ENCODE assay signal across 43 mouse cellular contexts in the genomic region with DNA sequence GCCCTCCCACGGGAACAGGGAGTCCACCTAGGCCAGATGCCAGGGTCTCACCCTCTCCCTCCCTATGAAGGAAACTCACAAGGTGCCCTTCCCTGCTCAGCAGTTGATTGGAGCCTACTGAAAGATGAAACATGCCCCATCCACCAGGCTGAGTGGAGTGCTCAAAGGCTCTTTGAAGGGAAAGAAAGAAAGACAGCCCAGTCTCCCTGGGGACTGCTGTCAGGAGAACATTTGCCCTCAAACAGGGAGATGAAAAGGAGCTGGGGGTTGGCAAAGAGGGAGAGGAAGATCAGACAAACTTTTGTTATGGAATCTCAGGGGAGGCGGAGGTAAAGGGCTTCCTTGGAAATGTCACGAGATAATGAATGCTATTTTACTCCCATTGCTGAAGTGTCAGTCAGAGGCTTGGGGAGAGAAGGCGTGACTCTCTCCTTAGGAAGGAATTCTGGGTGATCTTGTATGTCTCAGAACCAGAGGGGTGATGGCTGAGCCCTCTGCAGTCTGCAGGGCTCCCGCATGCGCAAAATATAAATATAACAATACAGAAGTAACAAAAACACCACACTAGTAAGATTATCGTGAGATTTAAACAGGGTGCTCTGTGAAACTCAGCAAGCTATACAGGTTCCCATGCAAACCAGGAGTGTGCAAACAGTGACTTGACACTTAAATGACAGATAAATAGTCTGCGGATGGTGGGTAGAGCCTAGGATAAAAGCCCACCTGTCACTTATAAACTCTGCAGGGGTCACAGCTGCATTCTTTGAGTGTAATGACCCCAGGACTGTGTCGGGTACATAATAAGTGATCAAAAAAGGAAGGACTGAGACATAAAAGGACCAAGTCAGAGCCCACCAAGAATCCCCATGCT. TPM values are rescaled to one million over a fixed set of nuclear protein-coding genes. Genes with fewer than 3 reads are reported as not detected.
DNase-seq lines count a peak whose midpoint lies in the region; ATAC-seq and TF ChIP-seq lines count a peak whose summit lies in the region.
"Had no signal": no experiment of that assay in that cellular context is flagged by ENCODE, and none has a peak within 500 bp of the region (broad histone marks: within the 10 kb centered on the region; RNA-seq: fewer than 3 reads in every experiment).

No protein-coding gene starts in this region.

- TF ChIP-seq CTCF in stomach, postnatal 0 days (IDR thresholded peaks at IDR 0.05; ENCODE audit: low read depth): no peak
- TF ChIP-seq CTCF in midbrain, postnatal 0 days (IDR thresholded peaks at IDR 0.05): no peak

- H3K4me2 ChIP-seq in stomach, embryonic 16.5 days (ENCODE audit: low read depth, low read length): no peak overlapping the region
- no peak overlapping the region for H3K4me2 ChIP-seq in stomach, postnatal 0 days (replicated peaks; ENCODE audit: low read depth)
- no peak overlapping the region for H3K4me2 ChIP-seq in forebrain, embryonic 15.5 days (replicated peaks)
- H3K4me2 ChIP-seq in midbrain, embryonic 12.5 days (replicated peaks): no peak overlapping the region
- no peak overlapping the region for H3K4me2 ChIP-seq in midbrain, postnatal 0 days (ENCODE audit: low read depth, low read length, poor library complexity, severe bottlenecking)
- H3K4me2 ChIP-seq: embryonic facial prominence, embryonic 13.5 days; heart, embryonic 12.5 days; hindbrain, embryonic 14.5 days; liver, embryonic 12.5 days had no signal

- H3K4me3 ChIP-seq in stomach, embryonic 16.5 days (replicated peaks; ENCODE audit: low read length): no peak overlapping the region
- no peak overlapping the region for H3K4me3 ChIP-seq in stomach, postnatal 0 days (ENCODE audit: low read depth, low read length)
- no peak overlapping the region for H3K4me3 ChIP-seq in forebrain, embryonic 15.5 days
- H3K4me3 ChIP-seq in midbrain, embryonic 12.5 days: no peak overlapping the region
- H3K4me3 ChIP-seq in midbrain, postnatal 0 days (ENCODE audit: low read depth, low read length): no peak overlapping the region
- H3K4me3 ChIP-seq: embryonic facial prominence, embryonic 13.5 days; heart, adult 2 months; heart, embryonic 12.5 days; liver, embryonic 12.5 days; megakaryocyte, embryonic 14.5 days had no signal

- no peaks in the 10 kb centered on the region for H3K27me3 ChIP-seq in stomach, embryonic 16.5 days (ENCODE audit: control insufficient read depth, insufficient read depth, low read length)
- H3K27me3 ChIP-seq in stomach, postnatal 0 days (ENCODE audit: control insufficient read depth, insufficient read depth, low read length): no peaks in the 10 kb centered on the region
- H3K27me3 ChIP-seq in forebrain, embryonic 15.5 days: no peaks in the 10 kb centered on the region
- H3K27me3 ChIP-seq in midbrain, embryonic 12.5 days: peaks cover 3% of the 10 kb centered on the region; the same call in 1 of the 2 replicates
- H3K27me3 ChIP-seq in midbrain, postnatal 0 days (ENCODE audit: insufficient read depth, low read length): no peaks in the 10 kb centered on the region
- H3K27me3 ChIP-seq: embryonic facial prominence, embryonic 13.5 days had no signal

- H3K9me3 ChIP-seq in stomach, embryonic 16.5 days (replicated peaks; ENCODE audit: control insufficient read depth, low read length): no peaks in the 10 kb centered on the region
- no peaks in the 10 kb centered on the region for H3K9me3 ChIP-seq in stomach, postnatal 0 days (ENCODE audit: control insufficient read depth, low read length)
- H3K9me3 ChIP-seq in forebrain, embryonic 15.5 days: no peaks in the 10 kb centered on the region
- H3K9me3 ChIP-seq in midbrain, embryonic 12.5 days: no peaks in the 10 kb centered on the region
- H3K9me3 ChIP-seq in midbrain, postnatal 0 days (ENCODE audit: low read length): no peaks in the 10 kb centered on the region
- H3K9me3 ChIP-seq: embryonic facial prominence, embryonic 13.5 days; heart, embryonic 12.5 days; liver, embryonic 12.5 days; megakaryocyte, embryonic 14.5 days had no signal

- 22% methylated on average over 9 of the region's 9 CpGs for WGBS in stomach, embryonic 16.5 days
- WGBS in stomach, postnatal 0 days: 32% methylated on average over 9 of the region's 9 CpGs
- 35% methylated on average over 9 of the region's 9 CpGs for WGBS in forebrain, embryonic 15.5 days
- WGBS in midbrain, embryonic 12.5 days: 35% methylated on average over 9 of the region's 9 CpGs
- WGBS in midbrain, postnatal 0 days: 14% methylated on average over 9 of the region's 9 CpGs

- no peaks in the 10 kb centered on the region for H3K36me3 ChIP-seq in stomach, embryonic 16.5 days (ENCODE audit: control insufficient read depth, insufficient read depth, low read length)
- H3K36me3 ChIP-seq in stomach, postnatal 0 days (ENCODE audit: control insufficient read depth, insufficient read depth, low read length): no peaks in the 10 kb centered on the region
- H3K36me3 ChIP-seq in forebrain, embryonic 15.5 days: no peaks in the 10 kb centered on the region
- no peaks in the 10 kb centered on the region for H3K36me3 ChIP-seq in midbrain, embryonic 12.5 days
- H3K36me3 ChIP-seq in midbrain, postnatal 0 days (ENCODE audit: insufficient read depth, low read length): no peaks in the 10 kb centered on the region
- H3K36me3 ChIP-seq: embryonic facial prominence, embryonic 13.5 days; heart, embryonic 12.5 days; liver, embryonic 12.5 days had no signal

- no peak for DNase-seq in stomach, postnatal 0 days (ENCODE audit: low spot score)
- DNase-seq in midbrain, postnatal 0 days (ENCODE audit: low spot score): peak; percentile 3
- no peak for DNase-seq in ovary, adult 18-20 months (ENCODE audit: low spot score)
- no peak for DNase-seq in kidney, postnatal 14 days
- DNase-seq: adrenal gland, adult 8-10 months; cerebellum, adult 11-12 months; cerebellum, adult 9-11 months; embryo, embryonic 11 days; gastrocnemius, postnatal 36 days; heart, adult 2 months; heart, postnatal 4 days; kidney, adult 11 months; kidney, postnatal 4 days; left cerebral cortex, postnatal 4 days; liver, postnatal 0 days; lung, postnatal 36 days; right cerebral cortex, adult 18-20 months; thymus, postnatal 4 days had no signal

- H3K4me1 ChIP-seq in stomach, embryonic 16.5 days (ENCODE audit: control insufficient read depth, insufficient read depth, low read length): no peaks in the 10 kb centered on the region
- no peaks in the 10 kb centered on the region for H3K4me1 ChIP-seq in stomach, postnatal 0 days (replicated peaks; ENCODE audit: control insufficient read depth, insufficient read depth)
- H3K4me1 ChIP-seq in forebrain, embryonic 15.5 days: no peaks in the 10 kb centered on the region
- peaks cover 10% of the 10 kb centered on the region; the same call in 1 of the 2 replicates for H3K4me1 ChIP-seq in midbrain, embryonic 12.5 days
- no peaks in the 10 kb centered on the region for H3K4me1 ChIP-seq in midbrain, postnatal 0 days (ENCODE audit: insufficient read depth, low read length)
- H3K4me1 ChIP-seq: embryonic facial prominence, embryonic 13.5 days; heart, embryonic 12.5 days; liver, embryonic 12.5 days; megakaryocyte, embryonic 14.5 days had no signal

- H3K27ac ChIP-seq in stomach, embryonic 16.5 days (ENCODE audit: low read length): no peak overlapping the region
- H3K27ac ChIP-seq in stomach, postnatal 0 days (replicated peaks): no peak overlapping the region
- no peak overlapping the region for H3K27ac ChIP-seq in forebrain, embryonic 15.5 days (replicated peaks)
- H3K27ac ChIP-seq in midbrain, embryonic 12.5 days (replicated peaks): no peak overlapping the region
- no peak overlapping the region for H3K27ac ChIP-seq in midbrain, postnatal 0 days (ENCODE audit: low read depth, low read length)
- H3K27ac ChIP-seq: embryonic facial prominence, embryonic 13.5 days; heart, adult 2 months; hindbrain, embryonic 14.5 days; liver, embryonic 12.5 days had no signal

- no peak for TF ChIP-seq EP300 in stomach, postnatal 0 days (optimal IDR thresholded peaks at IDR 0.05)

- H3K9ac ChIP-seq in stomach, embryonic 16.5 days (ENCODE audit: low read length): 0 out of 2 replicates have a peak overlapping the region, but pooled peaks have one; percentile 10
- H3K9ac ChIP-seq in stomach, postnatal 0 days (ENCODE audit: low read length): no peak overlapping the region
- H3K9ac ChIP-seq in forebrain, embryonic 15.5 days (replicated peaks): no peak overlapping the region
- H3K9ac ChIP-seq in midbrain, embryonic 12.5 days (replicated peaks): no peak overlapping the region
- no peak overlapping the region for H3K9ac ChIP-seq in midbrain, postnatal 0 days (replicated peaks; ENCODE audit: low read length, poor library complexity, severe bottlenecking)
- H3K9ac ChIP-seq: embryonic facial prominence, embryonic 13.5 days; heart, embryonic 12.5 days; hindbrain, embryonic 14.5 days; liver, embryonic 12.5 days; liver, postnatal 0 days had no signal

- no peak for ATAC-seq in stomach, embryonic 16.5 days (ENCODE audit: insufficient read depth, low FRiP score)
- ATAC-seq in stomach, postnatal 0 days (ENCODE audit: low FRiP score, low TSS enrichment): no peak
- ATAC-seq in forebrain, embryonic 15.5 days (replicated peaks): peak; percentile 59
- peak; percentile 62 for ATAC-seq in midbrain, embryonic 12.5 days (ENCODE audit: low FRiP score, low read depth)
- peak; percentile 54; the same call in 1 of the 2 replicates for ATAC-seq in midbrain, postnatal 0 days (ENCODE audit: low FRiP score)
- no peak for ATAC-seq in cerebellum, adult (ENCODE audit: insufficient number of reproducible peaks, low FRiP score, low TSS enrichment)
- ATAC-seq: activated CD4-positive, CD25-positive, alpha-beta regulatory T cell, adult 4 months; CD4-positive, CD25-positive, alpha-beta regulatory T cell, adult 4 months; inflammation-experienced regulatory T-cells, adult 6 months; liver, embryonic 12.5 days; liver, postnatal 0 days had no signal

RNA-seq across cellular contexts. Expression of a gene that starts 18.7 kb away (rescaled TPM):
- polyA plus RNA-seq in stomach, embryonic 16.5 days (2015; fragmentation: Nextera tagmentation; extraction: Ambion mirVana): not detected in 2 replicates
- not detected in 2 replicates for polyA plus RNA-seq in stomach, postnatal 0 days (2015; fragmentation: Nextera tagmentation; extraction: Ambion mirVana)
- not detected in 2 replicates for polyA plus RNA-seq in forebrain, embryonic 15.5 days (2015; fragmentation: Nextera tagmentation; extraction: Ambion mirVana)
- not detected in 2 replicates for polyA plus RNA-seq in midbrain, embryonic 12.5 days (2016; fragmentation: Nextera tagmentation; extraction: Ambion mirVana)
- total RNA-seq in midbrain, postnatal 0 days (2014; rRNA removed): not detected in 2 replicates
- polyA plus RNA-seq in midbrain, postnatal 0 days (2015; fragmentation: Nextera tagmentation; extraction: Ambion mirVana): not detected in 2 replicates
- total RNA-seq: adrenal gland, adult 8-10 months; adrenal gland, postnatal 4 days; gastrocnemius, postnatal 36 days; heart, adult 2 months; heart, postnatal 4 days; layer of hippocampus, adult 8-10 months; layer of hippocampus, postnatal 25 days; neutrophil, adult 5-6 weeks had no signal
- polyA plus RNA-seq: activated CD4-positive, CD25-positive, alpha-beta regulatory T cell, adult 4 months; CD4-positive, CD25-positive, alpha-beta regulatory T cell, adult 4 months; embryonic facial prominence, embryonic 13.5 days; heart, adult 2 months; heart, embryonic 12.5 days; heart, postnatal 0 days; hindbrain, embryonic 14.5 days; inflammation-experienced regulatory T-cells, adult 6 months; kidney, embryonic 14.5 days; limb, embryonic 14.5 days; liver, embryonic 12.5 days; liver, postnatal 0 days; lung, embryonic 16.5 days; neural tube, embryonic 11.5 days; spleen, adult 2 months; thymus, postnatal 0 days had no signal

RNA-seq across cellular contexts. Expression of a gene that starts 20.0 kb away (rescaled TPM):
- 7,568 and 11,997 TPM in 2 replicates for polyA plus RNA-seq in stomach, embryonic 16.5 days (2015; fragmentation: Nextera tagmentation; extraction: Ambion mirVana)
- polyA plus RNA-seq in stomach, postnatal 0 days (2015; fragmentation: Nextera tagmentation; extraction: Ambion mirVana): 69,611 and 75,506 TPM in 2 replicates
- polyA plus RNA-seq in forebrain, embryonic 15.5 days (2015; fragmentation: Nextera tagmentation; extraction: Ambion mirVana): 0.14 TPM in 1 of 2 replicates, not detected in the other
- polyA plus RNA-seq in midbrain, embryonic 12.5 days (2016; fragmentation: Nextera tagmentation; extraction: Ambion mirVana): not detected in 2 replicates
- 0.19 TPM in 1 of 2 replicates, not detected in the other for total RNA-seq in midbrain, postnatal 0 days (2014; rRNA removed)
- polyA plus RNA-seq in midbrain, postnatal 0 days (2015; fragmentation: Nextera tagmentation; extraction: Ambion mirVana): 0.16 TPM in 1 of 2 replicates, not detected in the other
- total RNA-seq: gastrocnemius, postnatal 36 days; heart, adult 2 months; heart, postnatal 4 days; layer of hippocampus, postnatal 25 days; left cerebral cortex, postnatal 4 days; neutrophil, adult 5-6 weeks had no signal
- polyA plus RNA-seq: hindbrain, embryonic 14.5 days; kidney, embryonic 14.5 days; liver, embryonic 12.5 days; neural tube, embryonic 11.5 days; testis, adult 2 months had no signal

RNA-seq across cellular contexts. Expression of a gene that starts 28.9 kb away (rescaled TPM):
- 1.5 and 3.3 TPM in 2 replicates for polyA plus RNA-seq in stomach, embryonic 16.5 days (2015; fragmentation: Nextera tagmentation; extraction: Ambion mirVana)
- polyA plus RNA-seq in stomach, postnatal 0 days (2015; fragmentation: Nextera tagmentation; extraction: Ambion mirVana): 28.1 and 32.7 TPM in 2 replicates
- not detected in 2 replicates for polyA plus RNA-seq in forebrain, embryonic 15.5 days (2015; fragmentation: Nextera tagmentation; extraction: Ambion mirVana)
- not detected in 2 replicates for polyA plus RNA-seq in midbrain, embryonic 12.5 days (2016; fragmentation: Nextera tagmentation; extraction: Ambion mirVana)
- not detected in 2 replicates for total RNA-seq in midbrain, postnatal 0 days (2014; rRNA removed)
- polyA plus RNA-seq in midbrain, postnatal 0 days (2015; fragmentation: Nextera tagmentation; extraction: Ambion mirVana): 0.20 TPM in 1 of 2 replicates, not detected in the other
- total RNA-seq: adrenal gland, adult 8-10 months; adrenal gland, postnatal 4 days; gastrocnemius, postnatal 36 days; heart, adult 2 months; heart, postnatal 4 days; layer of hippocampus, adult 8-10 months; layer of hippocampus, postnatal 25 days; left cerebral cortex, adult 8-10 months; left cerebral cortex, postnatal 4 days; neutrophil, adult 5-6 weeks had no signal
- polyA plus RNA-seq: activated CD4-positive, CD25-positive, alpha-beta regulatory T cell, adult 4 months; CD4-positive, CD25-positive, alpha-beta regulatory T cell, adult 4 months; embryonic facial prominence, embryonic 13.5 days; heart, embryonic 12.5 days; hindbrain, embryonic 14.5 days; kidney, embryonic 14.5 days; limb, embryonic 14.5 days; liver, embryonic 12.5 days; neural tube, embryonic 11.5 days; spleen, adult 2 months; testis, adult 2 months had no signal

RNA-seq across cellular contexts. Expression of a gene that starts 38.0 kb away (rescaled TPM):
- 0.15 and 0.20 TPM in 2 replicates for polyA plus RNA-seq in stomach, embryonic 16.5 days (2015; fragmentation: Nextera tagmentation; extraction: Ambion mirVana)
- 10.5 and 11.3 TPM in 2 replicates for polyA plus RNA-seq in stomach, postnatal 0 days (2015; fragmentation: Nextera tagmentation; extraction: Ambion mirVana)
- 0.08 TPM in 1 of 2 replicates, not detected in the other for polyA plus RNA-seq in forebrain, embryonic 15.5 days (2015; fragmentation: Nextera tagmentation; extraction: Ambion mirVana)
- not detected in 2 replicates for polyA plus RNA-seq in midbrain, embryonic 12.5 days (2016; fragmentation: Nextera tagmentation; extraction: Ambion mirVana)
- total RNA-seq in midbrain, postnatal 0 days (2014; rRNA removed): 0.14 and 0.33 TPM in 2 replicates
- 0.09 and 0.16 TPM in 2 replicates for polyA plus RNA-seq in midbrain, postnatal 0 days (2015; fragmentation: Nextera tagmentation; extraction: Ambion mirVana)
- total RNA-seq: gastrocnemius, postnatal 36 days; heart, adult 2 months; left cerebral cortex, postnatal 4 days; neutrophil, adult 5-6 weeks had no signal
- polyA plus RNA-seq: CD4-positive, CD25-positive, alpha-beta regulatory T cell, adult 4 months; heart, adult 2 months; heart, embryonic 12.5 days; heart, postnatal 0 days; kidney, embryonic 14.5 days; liver, embryonic 12.5 days; lung, embryonic 16.5 days; neural tube, embryonic 11.5 days; spleen, adult 2 months; testis, adult 2 months had no signal

Comparison
In these comparisons a context has a peak if more than half of its experiments do, and no peak if none do; other contexts are left out.
1. ATAC-seq: peak in forebrain, embryonic 15.5 days (single experiment), midbrain, embryonic 12.5 days (single experiment) and midbrain, postnatal 0 days (single experiment); none in stomach, embryonic 16.5 days (single experiment), stomach, postnatal 0 days (single experiment) and cerebellum, adult (single experiment).
2. RNA of a gene that starts 20.0 kb away (polyA plus RNA-seq): 69,611 to 75,506 TPM in stomach, postnatal 0 days and 7,568 to 11,997 TPM in stomach, embryonic 16.5 days; 0.16 TPM in midbrain, postnatal 0 days, 0.14 TPM in forebrain, embryonic 15.5 days and not detected in midbrain, embryonic 12.5 days; every median in the first group is over 1,000 times any median in the second.